Mouse (Mus musculus) kidney, postnatal 14 days (tissue): Measurements from ENCODE around the gene Thy1.

Experiments used
- DNase-seq: peaks from one replicate; pipeline ENCODE4 v3.0.0; 2022; ENCODE audit warnings: mixed read lengths

Thy1 gene

DNA sequence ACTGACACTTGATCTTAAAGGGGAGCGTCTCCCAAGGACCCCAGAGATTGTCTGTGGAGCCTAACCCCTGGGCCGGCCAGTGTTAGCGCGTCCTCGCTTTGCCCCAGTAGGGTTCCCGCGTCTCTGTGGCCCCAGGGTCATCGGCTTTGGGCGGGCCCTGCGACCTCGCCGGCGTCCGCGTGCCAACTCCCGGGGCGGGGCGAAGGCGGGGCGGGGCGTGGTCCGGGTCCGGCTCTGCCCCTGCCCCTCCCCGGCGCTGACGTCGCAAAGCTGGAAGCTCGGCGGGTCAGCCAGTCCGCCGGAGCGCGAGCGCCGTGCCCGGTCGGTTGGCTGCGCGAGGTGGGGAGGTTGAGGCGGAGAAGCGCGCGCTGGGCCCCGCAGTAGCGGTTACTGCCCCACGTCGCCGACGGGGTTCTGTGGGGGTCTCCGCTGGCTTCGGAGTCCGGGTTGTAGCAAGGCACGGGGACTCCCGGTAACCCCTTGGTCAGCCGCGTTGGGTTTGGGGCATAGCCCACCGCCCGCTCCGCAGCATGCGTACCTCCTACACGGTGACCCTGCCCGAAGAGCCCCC lies 41.6 kb downstream of the Thy1 start:
- peak; percentile 98 for DNase-seq

DNA sequence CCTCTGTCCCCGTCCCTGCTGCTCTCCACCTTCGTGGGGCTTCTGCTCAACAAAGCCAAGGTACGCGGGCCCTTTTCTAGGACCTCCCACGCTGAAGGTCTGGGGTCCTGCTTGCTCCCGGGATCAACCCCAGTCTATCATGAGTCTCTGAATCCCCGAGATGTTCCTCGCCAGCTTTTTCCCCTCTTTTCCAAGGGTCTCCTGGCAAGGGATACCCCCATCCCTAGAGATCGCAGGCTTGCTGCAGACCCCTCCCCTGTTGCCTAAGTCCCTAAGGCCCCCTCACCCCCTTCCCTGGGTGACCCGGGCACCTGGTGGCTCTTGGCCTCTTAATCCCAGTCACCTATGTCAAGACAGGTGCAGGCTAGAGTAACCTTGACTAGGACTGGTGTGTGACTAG lies 42.1 kb downstream of the Thy1 start:
- no peak for DNase-seq

DNA sequence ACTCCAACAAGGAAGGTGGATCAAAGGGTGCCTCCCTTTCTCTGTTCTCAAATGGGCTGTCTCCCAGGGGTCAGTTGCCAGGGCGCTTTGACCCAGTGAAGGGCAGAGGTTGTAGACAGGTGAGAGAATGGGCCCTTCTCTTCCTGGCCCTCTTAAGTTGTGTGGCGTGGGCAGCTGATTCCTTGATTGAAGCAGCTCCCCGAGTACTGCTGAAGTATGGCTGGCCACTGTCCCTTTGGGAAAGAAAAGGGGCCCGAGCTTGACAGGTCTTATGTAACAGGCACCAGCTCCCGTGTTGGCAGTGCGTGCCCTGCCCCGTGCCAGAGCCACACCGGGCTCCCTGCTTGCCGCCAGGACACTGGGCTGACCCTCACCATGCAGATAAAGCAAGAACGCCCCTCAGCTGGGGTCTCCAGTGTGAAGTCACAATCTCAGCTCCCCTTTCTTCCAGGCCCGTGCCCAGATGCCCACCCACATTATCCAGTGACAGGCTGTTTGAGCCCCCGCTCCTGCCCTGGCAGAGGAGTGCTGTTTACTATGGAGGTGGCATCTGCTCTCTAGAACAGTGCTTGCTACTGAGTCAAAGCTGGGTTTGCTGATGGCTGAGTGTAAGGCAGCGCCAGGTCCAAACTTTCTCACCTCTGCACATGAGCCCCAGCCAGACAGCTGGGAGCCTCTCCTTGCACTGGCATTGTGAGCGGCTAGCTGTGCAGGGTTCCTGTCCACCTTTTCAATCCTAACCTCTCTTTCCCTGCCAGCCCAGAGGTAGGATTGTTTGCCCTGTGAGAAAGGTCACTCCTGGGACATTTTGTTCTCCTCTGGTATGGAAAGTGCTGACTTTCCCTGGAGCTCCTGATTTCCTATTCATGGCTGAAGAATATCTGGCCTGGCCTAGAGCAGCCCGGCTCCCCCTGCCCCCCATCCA lies 42.8 kb downstream of the Thy1 start:
- DNase-seq = peak; percentile 64

DNA sequence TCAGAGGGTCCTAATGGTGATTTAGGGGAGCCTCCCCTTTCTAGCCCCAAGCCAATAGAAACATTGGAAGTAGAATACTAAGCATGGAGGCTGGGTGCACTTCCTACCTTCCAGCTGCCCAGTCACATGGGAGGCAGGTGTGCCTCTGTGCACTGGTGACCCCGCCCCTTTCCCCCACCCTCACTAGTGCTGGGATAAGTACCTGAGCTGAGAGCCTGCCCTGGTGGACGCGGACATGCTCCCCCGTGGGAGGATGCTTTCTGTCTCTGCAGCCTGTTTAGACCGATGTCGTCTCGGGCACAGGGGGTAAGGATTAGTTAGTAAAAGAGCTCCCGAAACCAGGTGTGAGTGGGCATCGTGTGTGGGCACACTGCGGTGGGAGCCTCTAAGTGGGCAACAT lies 43.8 kb downstream of the Thy1 start:
- peak; percentile 67 for DNase-seq

DNA sequence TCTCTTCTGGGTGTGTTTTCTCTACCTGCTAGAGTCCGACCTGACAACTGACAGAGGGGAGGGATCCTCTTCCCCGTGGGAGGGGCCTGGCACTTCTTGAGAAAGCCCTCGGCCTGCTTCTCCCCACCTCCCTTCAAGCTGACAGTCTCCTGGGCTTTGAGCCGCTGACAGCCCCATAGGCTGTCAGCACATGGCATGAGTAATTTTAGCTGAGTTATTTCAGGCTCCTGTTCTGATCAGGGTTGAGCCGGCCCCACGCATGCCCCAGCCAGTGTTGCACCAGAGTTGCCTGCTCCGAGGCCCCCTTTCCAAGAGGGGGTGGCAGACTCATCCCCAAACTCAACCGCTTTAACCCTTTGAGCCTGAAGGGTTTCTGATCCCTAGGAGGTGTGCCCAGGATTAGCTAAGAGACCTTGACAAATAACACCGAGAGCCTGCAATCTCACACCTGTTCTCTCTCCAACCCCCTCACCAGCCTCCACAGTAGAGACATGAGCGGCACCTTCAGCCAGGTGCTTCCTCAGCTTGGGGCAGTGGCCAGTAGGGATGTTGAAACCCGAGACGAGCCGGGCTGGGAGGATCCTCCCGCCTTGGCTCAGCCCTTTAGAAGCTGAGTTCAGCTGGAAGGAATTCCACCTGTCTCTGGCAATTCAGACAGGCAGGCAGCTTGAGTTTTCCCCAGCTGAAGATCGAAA lies 44.7 kb downstream of the Thy1 start:
- no peak for DNase-seq

DNA sequence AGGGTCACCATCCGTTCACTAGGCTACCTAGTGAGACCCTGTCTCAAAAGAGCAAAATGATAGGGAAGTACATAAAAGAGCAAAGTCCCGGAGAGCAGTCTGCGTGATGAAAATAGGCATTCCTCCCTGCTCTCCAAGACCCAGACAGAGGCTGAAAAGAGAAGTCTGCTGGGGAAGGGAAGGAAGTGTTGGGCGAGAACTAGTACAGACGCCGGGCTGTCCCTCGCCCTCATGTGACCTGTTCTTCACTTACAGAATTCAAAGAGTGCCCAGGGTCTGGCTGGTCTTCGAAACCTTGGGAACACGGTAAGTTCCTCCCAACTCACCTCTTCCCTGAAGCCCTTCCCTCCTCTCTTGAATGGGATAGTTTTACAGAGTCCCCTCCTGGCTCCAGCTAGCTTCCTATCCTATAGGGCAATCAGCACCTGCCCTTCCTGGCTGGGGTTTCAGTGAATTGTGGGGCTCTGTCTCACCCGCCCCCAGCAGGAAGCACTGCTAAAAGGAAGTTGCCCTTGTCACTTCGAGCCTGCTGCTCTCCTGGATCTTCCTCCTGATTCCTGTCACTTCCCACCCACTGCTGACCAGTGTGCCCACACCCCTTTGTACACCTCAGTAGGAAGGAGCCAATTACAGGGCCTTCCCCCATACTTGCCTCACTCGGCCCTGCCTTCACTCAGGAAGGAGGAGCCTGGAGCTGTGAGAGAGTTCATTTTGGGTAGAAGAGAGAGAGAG lies 45.9 kb downstream of the Thy1 start:
- DNase-seq = no peak

DNA sequence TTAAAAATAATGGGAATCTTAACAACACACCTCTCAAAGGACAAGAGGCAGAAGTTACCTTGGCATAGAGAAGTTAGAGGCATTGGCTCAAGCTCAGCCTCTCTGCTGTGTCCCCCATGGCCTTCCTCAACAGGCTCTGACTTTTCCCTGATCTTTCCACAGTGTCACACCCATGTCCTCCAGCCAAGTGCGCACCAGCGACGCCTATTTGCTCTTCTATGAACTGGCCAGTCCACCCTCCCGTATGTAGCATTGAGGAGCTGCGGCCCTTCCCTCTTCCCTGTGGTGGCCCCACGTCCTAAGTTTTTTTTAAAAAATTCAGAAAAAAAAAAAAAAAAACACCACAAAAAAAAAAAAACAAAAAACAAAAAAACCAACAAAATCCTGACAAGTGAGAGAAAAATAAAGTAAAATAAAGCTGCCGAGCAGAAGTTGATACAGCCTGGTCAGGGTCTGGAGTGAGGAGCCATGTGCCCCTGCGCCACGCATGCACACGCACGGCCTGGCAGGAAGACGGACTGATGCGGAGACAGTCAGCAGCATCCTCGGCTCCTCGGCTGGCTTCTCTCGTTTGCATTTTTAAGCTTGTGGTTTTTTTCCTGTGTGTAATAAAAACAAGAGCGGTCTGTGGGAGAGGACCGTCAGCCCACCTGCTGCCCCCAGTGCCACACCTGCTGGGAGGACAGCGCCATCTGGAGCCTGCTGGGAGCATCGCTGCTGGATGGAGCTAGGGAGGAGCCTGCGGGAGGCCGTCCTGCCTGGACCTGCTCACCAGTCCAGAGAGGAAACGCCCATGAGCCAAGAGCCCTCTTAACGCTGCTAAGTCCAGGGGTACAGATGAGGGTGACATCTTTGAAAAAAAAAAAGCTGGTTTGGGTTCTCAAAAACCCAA lies 50.7 kb downstream of the Thy1 start:
- peak; percentile 82 for DNase-seq

DNA sequence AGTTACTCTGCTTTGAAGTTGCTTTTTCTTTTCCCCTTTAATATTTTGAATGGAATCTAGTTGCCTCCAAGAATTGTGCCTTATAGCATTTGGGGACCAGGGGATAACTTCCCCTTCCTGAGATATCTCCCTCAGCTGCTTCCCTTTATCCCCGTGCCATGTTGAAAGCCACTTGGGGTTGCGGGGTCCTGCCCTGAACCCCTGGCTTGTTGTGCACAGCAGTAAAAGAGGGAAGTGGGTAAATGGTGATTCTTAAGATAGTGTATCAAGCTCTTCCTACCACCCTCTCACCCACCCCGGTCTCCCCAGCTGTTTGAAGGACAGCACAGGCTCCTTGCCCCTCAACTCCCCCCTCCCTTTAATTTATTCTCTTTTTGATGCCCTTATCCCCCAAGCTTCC lies 51.6 kb downstream of the Thy1 start:
- no peak for DNase-seq

DNA sequence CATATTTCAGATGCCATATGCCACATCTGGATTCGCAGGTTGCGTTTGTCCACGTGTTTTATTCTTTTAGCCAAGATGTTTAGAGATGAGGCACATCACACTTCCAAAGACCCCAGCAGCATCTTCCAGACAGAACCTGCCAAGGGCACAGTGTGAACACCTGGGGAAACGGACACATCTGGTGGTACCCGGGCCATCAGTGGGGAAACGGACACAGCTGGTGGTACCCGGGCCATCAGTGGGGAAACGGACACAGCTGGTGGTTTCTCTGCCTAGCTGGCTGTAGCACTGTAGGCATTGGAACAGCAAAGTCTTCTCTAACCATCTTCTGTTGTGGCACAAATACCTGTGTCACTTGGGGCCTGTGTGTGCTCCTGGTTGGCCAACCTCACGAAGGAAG lies 52.6 kb downstream of the Thy1 start:
- no peak for DNase-seq

DNA sequence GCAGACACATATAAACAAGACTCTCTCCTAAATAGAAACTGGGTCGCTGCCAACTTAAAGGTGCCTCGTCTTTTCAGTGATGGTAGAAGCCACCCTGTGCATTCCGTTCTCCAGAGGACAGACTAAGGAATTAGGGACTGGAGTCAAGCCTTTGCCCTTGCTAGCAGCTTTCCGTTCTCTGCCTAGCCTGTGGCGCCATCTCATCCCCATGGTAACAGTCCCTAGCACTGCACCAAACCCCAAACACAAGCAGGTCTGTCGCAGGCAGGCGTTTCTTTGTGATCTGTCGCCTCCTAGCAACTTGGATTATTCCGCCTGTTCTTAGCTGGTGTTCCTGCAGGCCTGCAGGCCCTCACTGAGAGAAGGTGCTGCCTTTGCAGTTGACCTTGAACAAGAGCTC lies 53.4 kb downstream of the Thy1 start:
- no peak for DNase-seq
